Mouse (Mus musculus): ENCODE measurements around the gene Akap13.

Akap13 gene

DNA sequence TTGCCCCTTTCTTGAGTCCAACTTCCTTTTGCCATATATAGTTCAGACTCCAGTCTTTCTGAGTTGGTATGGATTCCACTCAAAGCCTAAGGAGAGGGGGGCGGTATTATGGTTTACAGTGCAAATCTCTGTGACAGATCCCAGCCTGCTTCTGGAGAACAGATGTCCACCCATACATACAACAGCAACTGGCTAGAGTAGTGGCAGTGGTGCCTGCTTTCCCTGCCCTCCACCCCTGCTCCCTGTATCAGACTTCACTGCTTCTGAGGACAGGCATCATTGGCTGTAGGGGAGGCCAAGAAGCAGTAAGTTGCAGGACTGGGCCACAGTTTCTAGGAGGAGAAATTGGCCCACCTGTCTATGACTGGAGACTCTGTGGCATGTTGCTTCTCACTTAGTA, 102.9 kb downstream of the Akap13 start:
- DNase-seq (ENCODE audit: low spot score in 2 of 2): no peak

DNA sequence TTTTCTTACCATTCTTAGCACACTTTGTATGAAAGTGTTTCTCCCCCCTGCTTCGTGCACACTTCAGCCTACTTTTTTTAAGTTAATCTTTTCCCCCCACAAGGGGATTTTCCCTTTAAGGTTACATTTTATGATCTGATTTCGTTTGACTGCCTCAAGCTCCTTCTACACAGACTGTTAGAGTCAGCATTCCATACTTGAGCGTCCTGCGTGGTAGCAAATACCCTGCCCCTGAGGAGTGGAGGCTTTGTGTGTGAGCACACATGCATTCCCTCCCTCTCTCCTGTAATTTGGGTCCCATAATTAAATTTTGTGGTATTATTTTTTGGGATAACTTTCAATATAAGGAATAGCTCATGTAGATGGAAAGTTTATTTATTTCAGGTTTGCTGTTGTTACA, 103.8 kb downstream of the Akap13 start:
- DNase-seq (ENCODE audit: low spot score in 2 of 2): no peak

DNA sequence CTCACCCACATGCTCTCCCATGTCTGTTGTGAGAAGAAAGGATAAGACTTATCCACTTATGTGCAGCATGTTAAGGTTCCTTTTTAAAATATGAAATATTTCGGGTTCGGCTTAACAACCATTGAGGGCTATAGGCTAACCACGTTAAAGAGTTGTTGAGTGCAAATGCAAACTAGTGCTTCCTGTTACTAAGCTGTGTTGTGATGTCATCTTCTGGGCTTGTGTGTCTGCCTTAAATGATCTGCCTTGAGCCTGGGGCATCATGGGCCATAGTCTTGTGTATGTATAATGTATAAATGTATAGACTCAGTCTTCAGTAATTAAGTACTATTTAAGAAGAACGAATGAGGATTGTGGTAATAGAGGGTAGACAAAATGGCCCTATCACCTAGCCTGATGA, 104.6 kb downstream of the Akap13 start:
- DNase-seq (ENCODE audit: low spot score in 2 of 2): no peak

DNA sequence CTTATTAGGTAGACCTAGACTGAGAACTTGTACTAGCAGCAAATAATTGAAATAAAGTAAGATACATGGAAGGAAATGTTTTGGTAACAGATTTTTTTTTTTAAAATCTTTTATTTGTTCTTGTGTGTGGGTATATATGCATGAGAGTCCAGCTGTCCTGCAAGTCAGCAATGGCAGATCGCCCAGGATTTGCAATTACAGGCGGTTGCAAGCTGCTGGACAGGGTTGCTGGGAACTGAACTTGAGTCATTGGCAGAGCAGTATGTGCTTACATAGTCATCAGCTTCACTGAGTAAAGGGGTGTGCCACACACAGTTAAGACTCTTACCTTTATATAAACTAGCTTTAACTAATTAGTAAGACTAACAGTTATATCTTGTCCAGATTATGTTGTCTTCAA, 105.2 kb downstream of the Akap13 start:
- DNase-seq (ENCODE audit: low spot score in 2 of 2): no peak

DNA sequence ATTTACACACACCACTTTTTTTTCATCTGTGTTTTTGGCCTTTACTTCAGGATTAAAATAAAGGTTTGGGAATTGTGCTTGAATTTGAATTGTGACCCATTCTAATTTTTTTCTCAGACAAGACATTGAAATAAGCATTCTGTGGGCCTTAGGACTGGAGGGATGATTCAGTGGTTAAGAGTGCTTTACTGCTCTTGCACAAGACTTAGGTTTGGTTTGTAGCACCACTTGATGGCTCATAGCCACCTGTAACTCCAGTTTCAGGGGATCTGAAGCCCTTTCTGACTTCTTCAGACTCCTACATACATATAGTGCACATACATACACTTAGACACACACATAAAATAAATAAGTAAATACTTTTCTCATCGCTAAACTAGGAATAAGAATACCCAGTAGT, 105.8 kb downstream of the Akap13 start:
- no peak for DNase-seq (ENCODE audit: low spot score in 2 of 2)

DNA sequence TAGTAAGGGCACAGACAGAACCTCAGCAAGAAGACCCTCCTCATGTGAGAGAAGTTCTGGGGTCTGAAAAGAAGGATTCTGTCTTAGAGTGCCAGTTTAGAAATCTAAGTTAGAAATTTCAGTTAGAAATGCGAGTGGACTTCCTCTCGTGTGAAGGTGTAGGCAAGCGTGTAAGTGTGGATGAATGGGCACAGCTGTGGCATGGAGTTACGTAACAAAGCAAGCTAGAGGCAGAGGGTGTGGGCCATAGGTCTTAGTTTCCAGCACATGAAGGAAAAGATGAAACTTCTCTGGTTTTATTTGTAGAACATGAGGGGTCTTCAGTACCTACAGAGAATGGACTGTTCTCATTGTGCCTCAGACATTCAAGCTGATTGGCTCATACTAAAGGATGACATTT, 112.9 kb downstream of the Akap13 start:
- DNase-seq (ENCODE audit: low spot score in 2 of 2): no peak

DNA sequence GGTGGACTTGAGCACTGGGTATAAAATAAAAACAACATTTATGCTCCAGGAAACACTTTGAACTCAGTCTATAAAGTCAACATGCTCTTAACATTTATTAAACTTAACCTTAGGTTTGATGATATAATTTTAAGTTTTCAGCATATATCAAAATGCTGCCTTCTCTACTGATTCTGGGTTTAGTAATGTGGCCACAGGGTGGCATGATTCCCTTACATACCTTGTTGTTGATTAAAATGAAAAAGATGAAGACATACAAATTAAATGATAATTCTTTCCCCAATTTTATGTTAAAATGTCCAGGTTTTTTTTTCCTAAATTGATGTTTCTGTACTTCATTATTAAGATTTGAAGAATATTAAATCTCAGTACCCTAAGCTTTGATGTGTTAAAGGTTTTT, 113.5 kb downstream of the Akap13 start:
- no peak for DNase-seq (ENCODE audit: low spot score in 2 of 2)

DNA sequence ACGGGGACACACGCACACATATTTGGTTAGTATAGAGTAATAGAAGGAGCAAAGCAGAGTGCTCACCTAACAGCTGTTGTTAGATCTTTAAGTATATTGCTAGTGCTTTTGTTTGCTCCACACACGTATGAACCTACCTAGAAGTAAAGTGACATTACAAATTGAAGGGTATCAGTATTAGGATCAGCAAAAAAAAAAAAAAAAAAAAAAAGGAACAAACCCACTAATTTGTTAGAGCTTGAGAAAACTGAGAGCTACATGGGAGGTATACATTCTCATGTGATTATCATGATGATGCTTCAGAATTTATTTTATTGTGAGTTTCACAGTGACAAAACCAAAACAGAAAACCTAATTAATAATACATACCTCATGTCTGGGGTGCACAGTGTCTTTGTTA, 114.9 kb downstream of the Akap13 start:
- DNase-seq (ENCODE audit: low spot score in 2 of 2): no peak

DNA sequence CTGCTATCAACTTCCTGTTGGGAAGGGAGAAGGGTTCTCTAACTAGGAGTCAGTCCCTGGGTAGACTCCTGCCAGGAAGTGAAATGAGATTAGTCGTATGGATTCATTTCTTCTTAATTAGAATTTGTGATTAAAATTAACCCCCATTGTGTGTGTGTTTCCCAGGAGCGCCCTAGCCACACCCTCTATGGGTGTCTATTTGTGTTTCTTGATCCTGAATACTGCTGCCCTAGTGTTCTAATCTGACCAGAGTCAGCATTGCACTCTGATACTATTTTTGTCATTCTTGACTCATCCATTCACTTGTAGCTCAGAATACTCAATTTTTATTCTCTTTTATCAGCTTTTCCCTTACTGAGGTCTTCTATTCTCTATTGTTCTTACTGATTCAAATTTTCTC, 115.7 kb downstream of the Akap13 start:
- no peak for DNase-seq (ENCODE audit: low spot score in 2 of 2)

DNA sequence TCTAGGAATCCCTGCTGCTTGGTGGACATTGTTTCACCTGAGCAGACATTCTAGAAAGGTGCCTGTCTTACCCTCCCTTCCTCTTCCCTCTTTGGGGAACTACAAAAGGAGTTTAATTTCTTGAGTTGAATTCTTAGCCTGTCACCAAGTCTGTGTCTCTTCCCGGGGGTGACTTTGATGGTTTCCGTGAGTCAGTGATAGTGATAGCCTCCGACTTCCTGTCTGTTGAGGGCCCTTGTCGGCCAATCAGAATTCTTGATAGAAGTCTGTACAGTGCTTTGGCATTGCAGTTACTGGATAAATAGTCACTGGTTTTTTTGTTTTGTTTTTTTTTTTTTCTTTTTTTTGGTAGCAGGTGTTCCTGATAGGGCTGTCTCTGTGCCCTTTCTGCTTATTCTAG, 116.8 kb downstream of the Akap13 start:
- DNase-seq (ENCODE audit: low spot score in 2 of 2): no peak

DNA sequence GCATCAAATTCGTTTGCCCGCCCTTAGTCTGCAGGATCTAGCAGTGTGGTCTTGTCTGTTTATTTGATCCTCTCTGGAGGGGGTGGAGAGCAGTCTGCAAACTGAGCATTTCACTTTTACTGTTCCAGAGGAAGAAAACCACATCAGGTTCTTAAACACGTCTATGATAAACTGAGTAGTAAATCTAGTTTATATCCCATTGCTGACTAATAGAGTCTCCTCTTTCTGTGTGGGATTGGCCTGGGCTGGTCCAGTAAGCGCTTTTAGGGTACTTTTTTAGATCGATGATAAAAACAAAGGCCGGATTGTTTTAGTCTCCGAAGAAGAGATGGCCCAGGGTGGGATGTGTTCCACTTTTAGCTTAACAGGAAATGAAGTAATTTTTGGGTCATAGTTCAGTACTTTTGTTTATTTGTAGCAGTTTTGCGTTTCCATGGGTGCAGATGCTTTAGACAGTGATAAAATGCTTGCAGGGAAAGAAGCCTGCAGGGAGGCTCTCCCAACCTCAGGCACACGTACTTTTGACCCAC, 119.9 kb downstream of the Akap13 start:
- no peak for DNase-seq (ENCODE audit: low spot score in 2 of 2)

DNA sequence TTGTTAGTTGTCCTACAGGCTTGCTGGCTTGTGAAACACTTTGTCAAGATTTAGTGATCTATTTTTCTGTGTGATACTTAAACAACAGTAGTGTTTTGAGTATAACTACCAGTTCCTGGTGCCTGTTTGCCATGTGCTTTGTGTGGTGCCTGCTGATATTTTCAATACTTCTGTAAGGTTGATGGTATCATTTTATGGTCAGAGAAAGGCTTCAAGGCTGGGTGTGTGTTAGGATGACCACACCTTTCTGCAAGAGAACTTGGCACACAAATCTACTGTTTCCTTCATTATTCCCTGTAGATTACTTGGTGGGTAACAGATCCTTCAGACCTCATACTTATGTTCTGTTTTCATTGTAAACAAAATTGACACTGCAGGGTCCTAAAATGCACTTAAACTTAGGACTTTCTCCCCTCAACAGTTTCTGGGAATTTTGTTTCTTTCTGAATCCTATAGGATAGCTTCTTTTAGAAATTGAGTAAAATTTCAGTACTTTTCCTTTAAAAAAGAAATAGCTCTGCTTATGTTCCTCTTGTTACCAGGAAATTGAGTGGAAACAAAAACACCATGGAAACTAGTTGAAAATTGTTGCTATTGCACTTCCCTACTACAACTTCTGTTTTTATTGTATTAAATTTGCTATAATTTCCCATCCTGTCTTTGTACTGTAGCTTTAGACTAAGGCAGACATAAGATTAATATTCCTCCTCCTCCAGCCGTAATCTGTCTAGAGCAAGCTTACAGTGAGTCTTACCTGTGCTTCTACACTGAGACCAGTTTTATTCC, 120.7 kb downstream of the Akap13 start:
- no peak for DNase-seq (ENCODE audit: low spot score in 2 of 2)

DNA sequence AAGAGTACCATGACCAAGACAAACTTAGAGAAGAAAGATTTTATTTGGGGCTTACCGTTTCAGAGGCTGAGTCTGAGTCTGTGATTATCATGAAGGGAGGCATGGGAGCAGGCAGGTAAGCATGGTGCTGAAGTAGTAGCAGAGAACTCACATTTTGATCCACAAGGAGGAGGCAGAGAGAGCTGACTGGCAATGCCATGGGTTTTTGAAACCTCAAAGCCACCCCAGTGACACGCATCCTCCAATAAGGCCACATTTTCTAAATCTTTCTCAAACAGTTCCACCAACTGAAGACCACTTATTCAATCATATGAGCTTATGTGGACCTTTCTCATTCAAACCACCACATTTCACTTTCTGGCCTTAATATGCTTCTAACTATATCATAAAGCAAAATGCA, 121.5 kb downstream of the Akap13 start:
- DNase-seq (ENCODE audit: low spot score in 2 of 2): no peak

DNA sequence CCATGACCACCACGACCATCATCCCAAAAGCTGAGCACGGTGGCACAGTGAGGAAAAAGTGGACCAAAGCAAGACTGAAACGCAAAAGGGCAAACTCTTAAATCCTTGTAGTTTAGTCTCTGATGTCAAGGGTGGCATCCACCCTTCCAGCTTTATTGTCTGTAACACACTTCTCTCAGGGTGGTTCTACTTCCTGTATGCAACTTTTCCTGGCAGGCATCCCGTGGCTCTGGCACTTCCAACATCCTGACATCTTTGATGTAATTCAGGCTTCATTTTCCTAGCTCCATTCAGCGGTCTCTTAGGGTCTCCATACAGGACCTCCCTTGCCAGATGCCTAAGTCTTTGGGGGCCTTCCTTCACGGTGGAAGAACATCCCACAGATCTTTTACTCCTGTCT, 122.0 kb downstream of the Akap13 start:
- DNase-seq (ENCODE audit: low spot score in 2 of 2): no peak

DNA sequence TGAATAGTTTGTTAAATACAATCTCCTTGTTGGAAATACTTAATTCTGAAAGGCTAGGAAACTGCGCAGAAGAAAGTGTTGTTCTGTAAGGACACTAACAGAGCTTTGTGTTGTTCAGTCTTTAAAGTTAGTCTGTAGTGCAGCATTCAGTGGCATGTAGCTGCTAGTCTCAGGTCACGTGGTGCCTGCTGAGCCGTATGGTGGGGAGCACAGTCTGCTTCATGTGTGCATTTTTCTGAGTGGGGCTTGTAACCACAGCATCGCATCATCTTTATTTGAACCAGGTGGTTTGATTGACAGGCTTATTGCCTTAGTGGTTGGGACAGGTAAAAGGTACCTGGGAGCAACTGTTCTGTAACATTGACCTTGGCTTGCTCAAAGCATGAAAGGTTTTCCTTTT, 123.3 kb downstream of the Akap13 start:
- no peak for DNase-seq (ENCODE audit: low spot score in 2 of 2)

DNA sequence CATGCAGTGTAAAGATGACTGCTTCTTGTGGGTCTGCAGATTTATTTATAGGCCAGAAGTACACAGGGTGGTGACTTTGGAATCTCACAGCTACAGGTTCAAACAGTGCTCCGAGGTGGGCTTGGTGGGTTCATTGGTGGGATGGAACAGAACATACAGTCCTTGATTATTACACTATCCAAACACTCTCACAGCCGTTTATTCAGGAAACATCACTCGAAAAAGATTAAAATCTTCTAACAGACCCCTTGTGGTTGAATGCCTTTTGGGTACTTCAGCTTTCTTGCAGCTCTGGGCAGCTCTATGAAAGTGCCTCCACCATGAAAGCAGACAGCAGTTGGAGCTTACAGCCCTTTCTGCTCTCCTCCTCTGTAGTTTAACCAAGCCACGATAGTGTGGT, 126.8 kb downstream of the Akap13 start:
- DNase-seq (ENCODE audit: low spot score in 2 of 2): no peak

DNA sequence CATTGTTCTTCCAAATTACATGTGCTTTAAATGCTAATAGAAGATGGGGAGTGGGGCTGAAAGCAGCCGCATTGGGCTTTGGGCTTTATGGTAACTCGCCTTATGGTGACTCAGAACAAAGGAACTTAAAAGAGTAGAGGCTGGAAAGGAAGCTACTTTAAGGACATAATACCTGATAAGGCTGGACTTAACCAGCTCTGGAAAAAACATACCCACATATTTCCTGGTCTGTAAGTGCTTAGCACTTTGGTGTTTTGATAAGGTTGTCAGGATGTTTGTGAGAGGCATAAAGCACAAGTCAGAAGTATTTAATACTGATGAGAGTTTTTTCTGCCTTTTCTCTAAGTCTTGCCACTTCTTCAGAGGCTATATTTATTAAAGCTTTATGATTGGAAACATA, 128.8 kb downstream of the Akap13 start:
- no peak for DNase-seq (ENCODE audit: low spot score in 2 of 2)

DNA sequence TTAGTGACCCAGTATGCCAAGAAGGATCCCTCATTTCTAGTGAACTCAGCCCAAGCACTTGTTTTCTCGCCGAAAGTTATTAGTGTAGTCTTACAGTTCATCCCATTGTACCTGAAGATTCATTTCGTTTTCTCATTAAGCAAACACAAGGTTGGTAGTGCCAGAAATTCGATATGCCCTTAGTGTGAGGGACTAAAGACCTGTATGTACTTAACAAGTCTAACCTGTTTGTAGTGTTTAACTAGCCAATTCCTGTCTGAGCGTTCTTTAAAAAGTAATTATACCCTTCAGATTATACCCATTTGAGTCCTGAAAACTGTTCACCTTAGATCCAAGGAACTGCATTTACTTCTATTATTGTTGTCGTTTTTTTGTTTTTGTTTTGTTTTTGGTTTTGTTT, 130.1 kb downstream of the Akap13 start:
- DNase-seq (ENCODE audit: low spot score in 2 of 2): no peak

DNA sequence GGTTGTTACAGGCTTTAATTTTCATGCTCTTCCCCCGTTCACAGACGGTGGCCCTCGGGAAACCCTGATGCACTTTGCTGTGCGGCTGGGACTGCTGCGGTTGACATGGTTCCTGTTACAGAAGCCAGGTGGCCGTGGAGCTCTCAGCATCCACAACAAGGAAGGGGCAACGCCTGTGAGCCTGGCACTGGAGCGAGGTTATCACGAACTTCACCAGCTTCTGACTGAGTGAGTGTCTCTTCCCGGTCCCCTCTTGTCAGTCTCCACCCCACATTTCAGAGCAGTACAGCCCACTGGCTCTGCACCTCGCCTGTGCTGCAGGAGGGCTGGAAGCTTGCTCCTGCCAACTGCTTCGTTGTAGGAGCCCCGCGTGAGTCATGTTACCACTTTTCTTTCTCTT, 130.8 kb downstream of the Akap13 start:
- DNase-seq (ENCODE audit: low spot score in 2 of 2): peak in 1 of 2 experiments; percentile 17

DNA sequence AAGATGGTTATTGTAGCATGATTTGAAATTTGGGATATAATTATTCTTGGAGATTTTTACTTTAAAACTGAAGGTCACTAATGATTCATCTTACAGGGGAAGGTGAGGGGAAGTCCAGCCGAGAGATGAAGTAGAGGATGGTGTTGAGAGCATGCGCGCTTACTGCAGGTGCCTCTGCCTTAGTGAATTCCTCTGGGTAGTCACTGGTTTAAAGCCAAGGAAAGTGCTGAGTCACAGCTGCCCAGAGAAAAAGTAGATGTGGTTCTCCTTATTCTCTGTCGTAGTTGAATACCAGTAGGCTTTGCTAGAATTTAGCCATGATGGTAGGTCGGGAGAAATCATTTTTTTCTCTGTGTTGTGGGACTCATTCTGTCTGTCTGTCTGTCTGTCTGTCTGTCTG, 132.4 kb downstream of the Akap13 start:
- no peak for DNase-seq (ENCODE audit: low spot score in 2 of 2)

DNA sequence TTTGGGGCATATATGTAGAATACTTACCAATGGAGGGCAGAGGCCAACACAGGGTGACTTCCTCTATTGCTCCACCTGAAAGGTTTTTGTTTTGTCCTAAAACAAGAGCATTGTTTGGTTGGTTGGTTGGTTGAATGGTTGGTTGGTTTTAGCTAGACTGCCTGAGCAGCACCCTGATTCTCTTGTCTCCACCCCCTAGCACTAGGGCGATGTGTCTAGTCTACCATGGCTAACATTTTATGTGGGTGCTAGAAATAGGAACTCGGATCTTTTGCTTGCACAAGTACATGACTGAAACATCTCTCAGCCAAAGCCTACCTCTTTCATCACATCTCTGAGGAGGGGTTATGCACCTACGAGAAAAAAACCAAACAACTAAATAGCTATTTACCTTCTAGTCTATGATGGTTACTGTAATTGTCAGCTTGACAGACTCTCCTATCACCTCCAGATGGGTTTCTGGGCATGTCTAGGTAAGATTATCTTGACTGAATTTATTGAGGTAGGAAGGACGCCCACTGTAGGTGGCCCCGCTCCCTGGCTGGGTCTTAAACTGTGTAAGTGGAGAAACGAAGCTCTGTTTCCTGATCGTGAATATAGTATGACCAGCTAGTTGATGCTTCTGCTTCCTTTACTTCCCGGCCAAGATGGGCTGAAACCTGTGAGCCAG, 134.1 kb downstream of the Akap13 start:
- DNase-seq (ENCODE audit: low spot score in 2 of 2): no peak

DNA sequence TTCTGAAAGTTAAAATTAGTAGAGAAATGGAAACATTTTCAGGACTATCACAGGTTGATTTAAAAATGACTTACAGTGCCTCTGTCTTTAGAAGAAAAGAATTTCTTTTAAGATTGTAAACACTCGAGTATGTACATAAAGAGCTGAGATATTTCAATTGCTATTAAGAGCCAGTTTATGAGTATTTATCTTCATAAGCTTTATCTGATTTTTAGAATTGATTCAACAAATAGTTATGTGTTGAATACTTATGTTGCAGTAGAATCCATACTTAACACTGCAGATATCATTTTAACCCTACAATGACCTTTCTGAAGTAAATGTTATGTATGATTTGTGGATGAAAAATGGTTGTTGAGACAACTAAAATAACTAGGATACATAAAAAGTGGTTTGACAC, 136.6 kb downstream of the Akap13 start:
- DNase-seq (ENCODE audit: low spot score in 2 of 2): no peak

DNA sequence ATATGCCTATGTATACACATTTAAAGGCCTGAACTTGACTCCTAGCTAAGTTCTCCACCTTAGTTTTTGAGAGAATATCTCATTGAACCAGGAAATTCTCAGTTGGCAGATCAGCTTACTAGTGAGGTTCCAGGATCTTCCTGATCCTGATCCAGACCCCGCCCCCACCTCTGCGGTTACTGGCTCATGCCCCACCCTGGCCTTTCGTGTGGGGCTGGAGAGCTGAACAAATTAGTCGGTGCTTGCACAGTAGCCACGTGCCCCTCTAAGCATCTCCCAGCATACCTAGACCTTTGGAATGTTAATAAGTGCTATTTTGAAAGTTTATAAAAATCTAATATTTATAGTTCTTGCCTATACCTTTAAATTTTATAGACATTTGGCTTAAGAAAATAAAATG, 139.5 kb downstream of the Akap13 start:
- DNase-seq (ENCODE audit: low spot score in 2 of 2): no peak

Measured in urinary bladder, postnatal 36 days (tissue).